Mouse (Mus musculus) kidney, adult 18-20 months (tissue): ENCODE results near the gene Hspa12b.

Experiments
- DNase-seq: peaks from one replicate; pipeline ENCODE4 v3.0.0; 2021

Hspa12b gene

GRCm38 (mm10) chr2:131152166-131152730 is 25.2 kb downstream of the Hspa12b start:
- no peak for DNase-seq

- DNase-seq = no peak
Observed at GRCm38 (mm10) chr2:131154036-131154435, 27.0 kb downstream of the Hspa12b start.

GRCm38 (mm10) chr2:131156987-131157386 is 29.9 kb downstream of the Hspa12b start:
- no peak for DNase-seq

- no peak for DNase-seq
Observed at GRCm38 (mm10) chr2:131159491-131159910, 32.4 kb downstream of the Hspa12b start.

GRCm38 (mm10) chr2:131159938-131160581 is 33.0 kb downstream of the Hspa12b start, which contains the start of gene 1700037H04Rik:
TSS of gene 1700037H04Rik (minus strand) at chr2:131160081.
- peak; percentile 95 for DNase-seq

GRCm38 (mm10) chr2:131160671-131161111 is 33.6 kb downstream of the Hspa12b start:
- peak; percentile 57 for DNase-seq

GRCm38 (mm10) chr2:131163924-131164323 is 36.8 kb downstream of the Hspa12b start:
- peak; percentile 64 for DNase-seq

- DNase-seq = no peak
Observed at GRCm38 (mm10) chr2:131166172-131166571, 39.1 kb downstream of the Hspa12b start.

- no peak for DNase-seq
Observed at GRCm38 (mm10) chr2:131167984-131168383, 40.9 kb downstream of the Hspa12b start.

GRCm38 (mm10) chr2:131168914-131169313 is 41.8 kb downstream of the Hspa12b start:
- DNase-seq = no peak

- no peak for DNase-seq
Observed at GRCm38 (mm10) chr2:131170936-131171335, 43.9 kb downstream of the Hspa12b start.

- DNase-seq = peak; percentile 80
Observed at GRCm38 (mm10) chr2:131171401-131172104, 44.5 kb downstream of the Hspa12b start.

GRCm38 (mm10) chr2:131172322-131172721 is 45.2 kb downstream of the Hspa12b start:
- no peak for DNase-seq

GRCm38 (mm10) chr2:131174700-131175099 is 47.6 kb downstream of the Hspa12b start:
- peak; percentile 72 for DNase-seq

- no peak for DNase-seq
Observed at GRCm38 (mm10) chr2:131175286-131175944, 48.3 kb downstream of the Hspa12b start.

GRCm38 (mm10) chr2:131175945-131176309 is 48.8 kb downstream of the Hspa12b start:
- DNase-seq = no peak

GRCm38 (mm10) chr2:131176491-131176890 is 49.4 kb downstream of the Hspa12b start:
- peak; percentile 76 for DNase-seq

- no peak for DNase-seq
Observed at GRCm38 (mm10) chr2:131177932-131178331, 50.9 kb downstream of the Hspa12b start.

GRCm38 (mm10) chr2:131178828-131179245 is 51.8 kb downstream of the Hspa12b start:
- DNase-seq = peak; percentile 61

GRCm38 (mm10) chr2:131179246-131179886 is 52.3 kb downstream of the Hspa12b start:
- peak; percentile 70 for DNase-seq

GRCm38 (mm10) chr2:131179990-131180587 is 53.0 kb downstream of the Hspa12b start, which contains the start of gene Cenpb:
TSS of gene Cenpb (minus strand) at chr2:131180067.
- peak; percentile 90 for DNase-seq

GRCm38 (mm10) chr2:131186343-131186742 is 59.3 kb downstream of the Hspa12b start:
- DNase-seq = no peak
